Mouse (Mus musculus) cerebellum, postnatal 14 days (tissue): ENCODE measurements at regions not wholly inside any gene's neighbourhood (a gene's known extent, or its start where the extent isn't known, plus 50 kb on each side); places are given as distances from the start of the nearest gene placed in this dataset.

Experiments
- DNase-seq, 2 experiments: peaks; one replicate each; pipeline ENCODE4 v3.0.0; 2021; ENCODE audit warnings: mixed read lengths in 2 of 2

DNA sequence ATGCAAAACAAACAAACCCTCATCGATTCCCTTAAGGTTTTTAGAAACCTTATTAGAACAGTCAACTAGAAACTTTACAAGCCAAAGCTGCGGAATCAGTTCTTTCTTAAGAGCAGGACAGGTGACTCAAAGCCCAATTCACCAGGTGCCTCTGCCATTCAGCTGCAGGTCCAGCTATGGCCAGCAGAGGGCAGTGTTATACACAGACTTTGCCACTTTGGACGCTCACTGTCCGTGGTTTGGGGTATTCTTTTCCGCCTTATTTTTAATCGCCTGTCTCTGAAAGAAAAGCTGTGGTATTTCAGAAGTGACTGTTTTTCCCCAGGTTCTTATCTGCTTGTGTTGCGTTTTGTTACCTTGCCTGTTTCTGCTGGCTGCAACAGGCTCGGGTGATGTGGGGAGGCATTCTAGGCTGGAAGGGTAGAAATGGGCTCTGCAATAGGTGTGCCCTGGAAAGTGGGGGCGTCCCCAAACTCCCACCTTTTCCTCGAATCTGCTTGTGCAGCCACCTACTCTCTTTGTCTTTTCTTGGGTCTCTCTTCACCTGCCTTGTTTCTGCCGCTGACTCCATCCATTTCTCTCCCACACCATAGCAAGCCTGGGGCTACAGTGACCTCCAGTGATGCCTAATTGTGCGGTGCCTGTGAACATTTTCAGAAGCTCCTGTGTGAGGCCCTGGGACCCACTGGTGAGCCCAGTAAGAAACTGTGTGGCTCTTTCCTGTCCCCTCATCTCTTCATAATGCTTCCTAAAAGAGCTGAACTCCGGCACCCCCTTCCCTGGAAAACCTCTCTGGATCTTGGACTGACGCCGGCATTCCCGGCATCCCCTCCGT, 142.4 kb downstream of the Mtx3 start:
- DNase-seq: peak; percentile 93

DNA sequence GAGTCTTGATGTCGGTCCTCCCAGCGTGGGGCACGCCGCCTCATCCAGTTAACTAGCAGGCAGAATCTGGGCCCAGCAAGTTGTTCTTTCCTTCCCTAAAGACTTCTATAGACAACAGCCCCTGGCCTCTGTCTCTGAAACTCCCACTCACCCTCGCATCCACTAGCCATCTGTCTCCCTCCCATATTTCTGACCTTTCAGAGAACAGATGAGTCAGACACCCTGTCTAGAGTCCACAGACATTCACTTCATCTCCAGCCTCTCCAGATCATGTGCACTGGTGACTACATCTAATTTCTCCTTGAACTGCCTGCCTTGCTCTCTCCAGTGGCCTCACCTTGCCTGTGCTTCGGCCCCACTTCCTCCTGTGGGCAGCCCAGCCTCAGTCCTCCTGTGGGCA, 143.1 kb downstream of the Mtx3 start:
- DNase-seq: no peak

GRCm38 (mm10) chr13:92988600-92988999, 144.0 kb downstream of the Mtx3 start:
- DNase-seq: no peak

- no peak for DNase-seq
Observed at GRCm38 (mm10) chr13:92990316-92991206, 146.0 kb downstream of the Mtx3 start.
